Mouse (Mus musculus) embryo, embryonic 11 days (tissue): ENCODE data around the gene Paqr7.
A peak's percentile ranks its signal among the peaks of the same experiment; 100 is the strongest.
"Not testable (repeated sequence)": the region's sequence is repeated elsewhere in the genome, so short reads cannot be mapped to it uniquely, and the experiment has no call there.

Source experiments
- DNase-seq: peaks from one replicate; pipeline ENCODE4 v3.0.0-alpha.2; 2015

Paqr7 gene

GRCm38 (mm10) chr4:134474240-134474639 is 22.3 kb upstream of the Paqr7 start:
- DNase-seq: no peak

DNA sequence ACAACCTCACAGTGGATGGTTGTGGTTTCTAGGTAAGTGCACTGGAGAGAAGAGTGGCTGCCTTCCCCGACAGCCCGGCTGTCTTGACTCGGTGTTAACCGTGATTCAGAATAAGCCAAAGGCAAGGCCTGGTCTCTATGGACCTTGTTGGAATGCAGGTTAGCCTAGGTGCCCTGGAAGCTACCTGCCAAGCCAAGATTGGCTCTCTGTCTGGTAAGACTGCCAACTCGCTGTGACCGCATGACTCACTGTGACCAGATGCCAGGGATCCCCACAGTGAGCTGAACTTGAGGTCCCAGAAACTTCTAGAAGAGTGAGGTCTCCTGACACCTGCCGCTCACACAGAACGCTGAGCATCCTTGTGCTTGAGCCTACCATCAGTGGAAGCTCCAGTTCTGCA is 19.6 kb upstream of the Paqr7 start:
- no peak for DNase-seq

DNA sequence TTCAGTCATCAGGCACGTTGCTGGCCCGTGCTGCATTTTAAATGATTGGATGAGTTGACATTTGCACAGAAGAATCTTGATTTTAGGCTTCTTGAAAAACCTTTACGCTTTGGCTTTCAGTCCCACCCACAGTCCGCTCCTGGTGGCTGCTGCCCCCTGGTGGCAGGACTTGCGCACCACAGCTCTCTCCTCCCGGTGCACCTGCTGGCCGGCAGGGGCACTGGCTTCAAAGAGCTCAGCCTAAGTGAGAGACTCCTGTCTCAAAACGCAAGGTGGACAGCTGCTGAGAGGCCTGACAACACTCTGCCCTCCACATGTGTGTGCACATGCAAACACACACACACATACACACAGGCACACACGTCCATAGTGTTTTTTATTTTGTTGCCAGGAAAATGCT is 18.5 kb upstream of the Paqr7 start:
- DNase-seq: peak; percentile 84

GRCm38 (mm10) chr4:134479839-134480238 is 16.7 kb upstream of the Paqr7 start:
- no peak for DNase-seq

GRCm38 (mm10) chr4:134480864-134481263 is 15.6 kb upstream of the Paqr7 start:
- peak; percentile 79 for DNase-seq

DNA sequence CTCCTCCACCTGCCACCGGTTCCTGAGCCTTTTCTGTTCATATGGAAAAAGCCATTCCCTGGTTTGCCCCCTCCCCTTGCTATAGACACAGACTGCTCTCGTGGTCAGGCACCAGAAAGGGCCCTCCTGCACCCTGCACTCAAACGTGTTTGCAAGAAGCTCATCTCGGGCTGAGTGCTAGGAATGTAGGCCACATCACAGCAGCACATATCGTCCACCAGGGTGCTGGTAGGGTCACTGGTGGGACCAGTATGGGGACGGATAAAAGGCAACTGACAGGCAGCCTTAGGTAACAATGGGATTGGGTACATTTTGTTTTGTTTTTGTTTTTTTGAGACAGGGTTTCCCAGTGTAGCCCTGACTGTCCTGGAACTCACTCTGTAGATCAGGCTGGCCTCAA is 15.2 kb upstream of the Paqr7 start:
- no peak for DNase-seq

GRCm38 (mm10) chr4:134482442-134482841 is 14.1 kb upstream of the Paqr7 start:
- no peak for DNase-seq

DNA sequence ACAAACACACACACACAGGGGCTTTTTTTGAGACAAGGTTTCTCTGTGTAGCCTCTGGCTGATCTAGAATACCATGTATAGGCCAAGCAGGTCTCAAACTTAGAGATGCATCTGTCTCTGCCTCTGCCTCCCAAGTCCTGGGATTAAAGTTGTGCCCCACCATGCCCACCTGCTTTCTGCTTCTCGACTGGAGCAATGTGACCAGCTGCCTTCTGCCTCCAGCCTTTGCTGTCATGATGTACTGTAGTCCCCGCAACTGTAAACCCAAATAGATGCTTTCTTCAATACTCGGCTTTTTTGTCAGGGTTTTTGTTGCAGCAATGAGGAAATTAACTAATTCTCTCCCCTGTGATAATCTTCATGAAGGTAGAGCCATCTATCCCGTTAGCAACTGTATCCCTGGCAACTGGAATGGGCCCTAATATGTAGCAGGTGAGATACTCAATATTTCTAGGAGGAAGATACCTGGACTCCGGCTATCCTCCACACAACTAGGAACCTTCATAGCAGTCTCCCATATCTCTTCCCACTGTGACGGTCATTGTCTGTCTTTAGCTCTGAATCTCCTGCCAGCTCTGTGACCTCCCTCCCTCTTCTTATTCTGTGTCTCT is 13.3 kb upstream of the Paqr7 start:
- DNase-seq: no peak

- DNase-seq: no peak
Observed at GRCm38 (mm10) chr4:134483696-134484095, 12.8 kb upstream of the Paqr7 start.

GRCm38 (mm10) chr4:134484231-134484630 is 12.3 kb upstream of the Paqr7 start:
- DNase-seq: no peak

GRCm38 (mm10) chr4:134485151-134485900 is 11.2 kb upstream of the Paqr7 start:
- no peak for DNase-seq

GRCm38 (mm10) chr4:134488211-134488610 is 8.3 kb upstream of the Paqr7 start:
- DNase-seq: no peak

DNA sequence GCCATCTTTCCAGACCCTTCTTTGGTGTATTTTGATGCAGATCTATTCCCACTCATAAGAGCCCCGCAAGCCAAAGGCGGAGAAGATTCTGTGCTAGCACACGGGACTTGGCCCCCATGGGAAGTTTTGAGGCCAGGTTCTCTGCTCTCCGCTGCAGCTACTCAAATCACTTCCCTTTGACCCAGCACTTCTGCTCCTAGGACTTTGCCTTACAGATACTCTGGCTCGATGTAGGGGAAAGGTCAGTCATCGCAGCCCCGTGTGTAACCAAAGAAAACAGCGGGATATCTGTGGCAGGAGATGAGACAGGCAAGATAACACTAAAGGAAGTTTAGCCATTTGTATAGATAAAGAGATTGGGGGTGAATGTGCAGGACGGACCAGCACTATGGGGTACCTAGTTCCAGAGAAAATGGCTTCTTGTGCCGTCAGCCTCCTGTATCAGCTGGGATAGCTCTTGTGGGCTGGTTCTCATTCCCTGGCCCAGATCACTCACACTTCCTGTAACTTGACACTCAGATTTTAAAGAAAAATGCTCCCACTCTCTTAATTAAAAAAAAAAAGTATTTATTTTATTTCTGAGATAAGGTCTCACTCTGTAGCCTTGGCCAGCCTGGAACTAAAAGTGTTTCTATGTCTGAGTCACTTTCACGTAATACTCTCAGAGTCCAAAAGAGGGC is 6.4 kb upstream of the Paqr7 start:
- no peak for DNase-seq

DNA sequence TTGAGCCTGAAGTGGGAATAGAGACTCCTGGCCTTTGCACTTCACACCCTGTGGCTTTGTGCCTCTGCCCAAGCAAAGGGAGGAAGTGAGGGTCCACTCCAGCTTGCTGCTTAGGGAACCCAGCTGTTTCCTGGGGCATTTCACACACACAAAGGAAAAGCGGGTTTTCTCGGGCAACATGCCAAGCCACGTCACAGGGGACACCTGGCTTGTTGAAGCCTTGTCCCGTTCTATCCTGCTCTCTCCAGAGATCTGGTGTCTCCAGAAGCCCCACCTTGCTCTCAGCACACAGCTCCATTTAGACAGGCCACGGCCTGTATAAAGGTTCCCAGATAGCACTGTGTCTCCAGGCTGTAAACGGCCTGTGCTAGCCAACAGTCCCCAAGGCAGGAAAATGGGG is 4.8 kb upstream of the Paqr7 start:
- no peak for DNase-seq

DNA sequence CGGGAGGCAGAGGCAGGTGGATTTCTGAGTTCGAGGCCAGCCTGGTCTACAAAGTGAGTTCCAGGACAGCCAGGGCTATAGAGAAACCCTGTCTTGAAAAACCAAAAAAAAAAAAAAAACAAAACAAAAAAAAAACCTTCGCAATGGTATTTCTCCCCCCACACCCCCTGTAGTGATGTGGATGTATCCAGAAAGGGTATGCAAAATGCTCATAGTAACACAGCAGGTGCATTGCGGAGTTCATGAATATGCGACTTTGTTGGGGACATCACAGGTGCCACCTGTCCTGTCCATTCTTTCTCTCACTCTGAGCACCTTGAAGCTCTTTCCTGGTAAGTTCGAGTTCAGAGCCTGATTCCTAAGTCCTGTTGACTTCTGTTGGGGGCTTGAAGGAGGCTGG is 2.3 kb upstream of the Paqr7 start:
- DNase-seq: not testable (repeated sequence)

DNA sequence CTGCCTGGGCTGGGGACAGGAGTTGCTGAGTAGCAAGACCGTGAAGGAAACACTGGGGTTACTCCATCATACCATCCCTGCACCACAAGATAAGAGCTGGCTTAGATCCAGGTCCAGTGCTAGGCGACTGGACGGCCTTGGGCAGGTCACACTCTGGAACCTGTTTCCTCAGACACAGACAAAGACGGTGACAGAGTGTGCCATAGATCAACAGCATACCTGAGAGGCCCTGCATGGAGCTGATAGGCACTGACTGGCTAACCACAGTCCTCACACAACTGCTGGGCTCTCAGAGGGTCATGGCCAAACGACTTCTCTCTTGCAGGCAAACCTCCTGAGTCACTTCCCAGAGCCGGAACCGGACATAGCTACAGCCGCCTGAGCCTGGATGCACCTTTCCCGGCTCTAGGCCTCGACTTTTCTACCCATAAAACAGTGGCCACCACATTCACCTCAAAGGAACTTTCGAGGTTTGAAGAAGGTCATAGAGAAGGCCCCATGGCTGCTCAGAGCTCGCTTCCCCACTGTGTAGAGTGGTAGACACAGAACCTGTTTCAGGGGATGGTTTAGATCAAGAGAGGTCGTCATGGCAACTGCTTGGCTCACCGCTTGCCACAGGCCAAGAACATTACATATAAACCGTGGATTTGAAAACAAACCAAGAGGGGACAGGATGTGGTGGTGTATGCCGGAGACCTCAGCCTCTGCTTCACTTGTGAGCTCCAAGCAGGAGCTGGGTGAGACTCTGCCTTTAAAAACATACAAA is 1.5 kb upstream of the Paqr7 start:
- DNase-seq: peak; percentile 41

- no peak for DNase-seq
Observed at GRCm38 (mm10) chr4:134495546-134495923, 962 bp upstream of the Paqr7 start.

DNA sequence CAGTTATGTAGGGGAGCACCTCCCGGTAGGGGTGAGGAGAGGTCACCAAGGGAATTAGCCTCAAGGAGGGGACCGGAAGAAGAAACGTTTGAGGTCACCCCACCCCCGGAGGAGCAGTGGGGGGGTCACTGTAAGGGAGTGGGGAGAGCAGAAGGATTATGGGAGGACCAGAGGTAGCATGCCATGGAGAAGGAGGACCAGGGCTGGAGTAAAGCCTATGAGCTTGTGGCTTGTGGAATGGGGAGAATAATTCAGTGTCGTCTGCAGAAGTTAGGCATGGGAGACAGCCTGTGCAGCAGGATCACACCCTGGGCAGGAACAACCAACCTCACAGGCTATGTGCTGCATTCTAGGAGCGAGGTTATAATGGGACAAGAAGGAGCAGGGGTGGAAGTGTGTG is 726 bp downstream of the Paqr7 start:
- no peak for DNase-seq

DNA sequence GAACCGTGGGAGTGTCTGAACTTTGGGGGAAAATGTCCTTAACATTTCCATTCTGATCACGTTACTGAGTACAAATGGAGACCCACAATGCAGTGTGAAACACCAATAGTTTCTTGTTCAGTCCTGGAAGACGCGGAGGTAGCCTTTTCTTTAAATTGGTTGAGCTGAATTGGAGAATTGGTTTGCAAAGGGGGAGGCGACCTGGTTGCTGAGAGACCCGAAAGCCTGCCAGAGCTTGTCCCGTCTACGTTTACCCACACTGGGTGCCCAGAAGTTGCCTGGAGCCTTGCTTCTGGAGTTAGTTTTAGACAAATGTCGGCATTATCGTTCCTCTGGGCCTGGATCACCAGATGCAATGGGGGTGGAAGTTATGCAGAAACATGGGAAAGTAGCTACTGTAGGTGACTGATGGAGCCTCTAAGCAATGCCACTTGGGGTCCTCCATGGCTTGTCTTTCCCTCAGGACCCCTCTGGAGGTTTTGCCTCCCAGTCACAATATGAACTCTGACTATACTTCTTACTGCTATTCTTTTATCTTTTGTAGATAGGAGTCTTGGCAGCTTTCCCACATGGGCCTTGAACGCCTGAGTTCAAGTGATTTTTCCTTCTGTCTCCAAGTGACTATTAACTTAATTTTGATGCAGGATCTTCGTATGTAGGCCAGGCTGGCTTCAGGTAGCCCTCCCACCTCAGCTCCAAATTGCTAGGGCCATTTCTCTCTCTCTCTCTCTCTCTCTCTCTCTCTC is 1.7 kb downstream of the Paqr7 start:
- DNase-seq: no peak

GRCm38 (mm10) chr4:134498983-134499382 is 2.5 kb downstream of the Paqr7 start:
- not testable (repeated sequence) for DNase-seq

- no peak for DNase-seq
Observed at GRCm38 (mm10) chr4:134501095-134501494, 4.6 kb downstream of the Paqr7 start.

- DNase-seq: no peak
Observed at GRCm38 (mm10) chr4:134503686-134504357, 7.3 kb downstream of the Paqr7 start.
